Mouse (Mus musculus): ENCODE results near the gene Ces2g.

- TF ChIP-seq CTCF (conservative IDR thresholded peaks at IDR 0.05; ENCODE audit: low read length) (no peak), NANOG (IDR thresholded peaks at IDR 0.05; ENCODE audit: borderline replicate concordance, low read length) (no peak), POU5F1 (IDR thresholded peaks at IDR 0.05; ENCODE audit: borderline replicate concordance, low read length) (no peak)
Measured at GRCm38 (mm10) chr8:104998191-104998590, 36.7 kb downstream of the Ces2g start.
